Mouse (Mus musculus) left cerebral cortex, adult 18-20 months (tissue): ENCODE measurements at regions not wholly inside any gene's neighbourhood (a gene's known extent, or its start where the extent isn't known, plus 50 kb on each side); places are given as distances from the start of the nearest gene placed in this dataset.
A peak's percentile ranks its signal among the peaks of the same experiment; 100 is the strongest.
"Not testable (repeated sequence)": the region's sequence is repeated elsewhere in the genome, so short reads cannot be mapped to it uniquely, and the experiment has no call there.

Source experiments
- DNase-seq, 2 experiments: peaks; one replicate each; pipeline ENCODE4 v3.0.0; 2021 to 2022; ENCODE audit warnings: low spot score in 2 of 2, mixed read lengths in 1 of 2

- DNase-seq = peak in 1 of 2 experiments; percentile 51
Observed at GRCm38 (mm10) chr12:28922236-28922635, 170.6 kb downstream of the Eipr1 start.

DNA sequence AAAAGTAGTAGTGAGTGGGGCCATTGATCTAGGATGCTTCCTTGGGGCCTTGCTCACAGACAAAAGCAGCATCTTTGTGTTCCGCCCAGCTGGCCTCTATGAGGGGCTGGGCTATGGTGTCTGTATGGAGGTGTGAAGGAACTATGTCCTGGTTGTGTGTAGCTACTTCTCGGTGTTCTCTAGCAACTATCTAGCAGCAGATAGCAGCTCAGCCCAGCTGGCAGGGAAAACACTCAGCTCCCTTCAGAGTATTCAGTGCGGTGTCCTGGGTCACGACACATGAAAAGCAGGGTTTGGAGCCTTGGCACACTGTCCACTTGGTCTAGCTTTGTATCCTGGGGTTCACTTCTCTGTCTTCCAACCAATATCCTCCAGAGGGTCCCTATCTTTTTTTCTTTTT is 173.6 kb downstream of the Eipr1 start:
- DNase-seq = no peak

DNA sequence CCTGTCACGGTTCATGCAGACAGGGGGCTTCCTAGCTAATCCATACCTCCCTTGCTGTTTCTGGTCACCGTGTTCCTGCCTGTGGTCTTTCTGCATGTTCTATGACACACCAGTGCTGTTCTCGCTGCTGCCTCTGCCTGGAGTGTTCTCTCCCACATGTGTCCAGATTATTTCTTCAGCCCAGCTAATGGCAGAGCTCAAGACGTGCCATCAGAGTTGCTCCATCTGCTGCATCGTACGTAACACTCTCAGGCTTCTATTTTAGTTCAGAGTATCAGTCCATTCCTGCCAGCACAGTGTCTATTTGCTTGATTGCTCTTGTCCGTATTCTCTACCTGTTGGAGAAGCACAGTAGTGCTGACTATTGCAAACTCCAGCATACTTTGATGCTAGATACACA is 188.3 kb downstream of the Eipr1 start:
- no peak for DNase-seq

GRCm38 (mm10) chr12:28948889-28949288 is 197.3 kb downstream of the Eipr1 start:
- no peak for DNase-seq

DNA sequence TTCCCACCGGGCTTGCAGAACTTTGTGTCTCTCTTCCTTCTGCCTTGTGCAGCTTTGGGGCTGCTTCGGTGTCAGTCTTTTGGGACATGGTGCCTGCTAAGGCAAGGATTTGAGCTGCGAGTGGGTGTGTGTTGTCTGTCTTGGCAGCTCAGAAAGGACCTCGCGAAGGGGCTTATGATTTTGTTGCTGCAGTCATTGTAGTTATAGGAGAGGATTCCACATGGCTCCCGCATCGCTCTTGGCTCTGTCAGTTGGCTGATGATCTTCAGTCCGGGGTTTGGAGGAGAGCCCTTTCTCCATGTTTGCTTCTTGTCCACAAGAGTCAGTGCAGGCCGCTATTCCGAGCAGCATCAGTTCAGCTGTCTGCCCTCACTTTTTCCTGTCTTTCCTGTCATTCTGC is 197.7 kb downstream of the Eipr1 start:
- DNase-seq = no peak

DNA sequence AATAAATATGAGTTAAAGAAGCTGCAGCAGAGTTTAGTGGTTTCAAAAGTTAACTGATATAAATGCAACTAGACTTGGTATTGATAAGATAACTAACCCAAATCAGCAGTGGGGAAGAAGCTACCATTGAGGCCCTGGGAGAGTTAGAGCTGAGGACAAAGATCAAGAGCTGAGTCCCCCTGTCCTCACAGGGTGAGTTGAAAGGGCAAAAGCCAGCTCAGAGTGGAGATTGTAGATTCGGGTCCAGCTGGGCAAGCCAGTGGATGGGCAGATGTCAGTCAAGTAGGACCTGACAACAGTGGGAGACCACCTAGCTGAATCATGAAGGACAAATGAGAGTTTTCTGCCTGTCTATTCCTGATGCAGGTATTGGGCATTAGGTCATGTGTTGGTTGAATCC is 205.6 kb downstream of the Eipr1 start:
- no peak for DNase-seq

DNA sequence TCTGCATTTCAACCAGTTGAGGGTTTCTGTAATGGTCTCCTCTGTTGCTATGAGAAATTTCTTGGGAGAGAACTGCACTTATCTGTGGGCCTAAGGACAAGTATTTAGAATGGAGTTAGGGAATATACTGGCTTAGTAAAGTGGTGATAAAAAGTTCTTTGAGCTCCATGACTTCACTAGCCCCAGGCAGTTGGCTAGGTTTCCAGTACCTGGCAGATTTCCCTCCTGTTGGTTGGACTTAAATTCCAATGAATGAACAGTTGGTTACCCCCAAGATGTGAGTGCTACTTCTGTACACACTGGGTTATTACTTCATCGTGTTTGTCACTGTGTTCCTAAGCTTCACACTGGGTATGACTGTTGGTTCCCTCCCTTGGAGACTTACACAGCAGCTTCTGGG is 207.1 kb downstream of the Eipr1 start:
- no peak for DNase-seq

GRCm38 (mm10) chr12:28969671-28970379 is 218.2 kb downstream of the Eipr1 start:
- peak; percentile 60 to 63 for DNase-seq

- peak; percentile 61 to 75 for DNase-seq
Observed at GRCm38 (mm10) chr12:28974571-28975041, 223.0 kb downstream of the Eipr1 start.

DNA sequence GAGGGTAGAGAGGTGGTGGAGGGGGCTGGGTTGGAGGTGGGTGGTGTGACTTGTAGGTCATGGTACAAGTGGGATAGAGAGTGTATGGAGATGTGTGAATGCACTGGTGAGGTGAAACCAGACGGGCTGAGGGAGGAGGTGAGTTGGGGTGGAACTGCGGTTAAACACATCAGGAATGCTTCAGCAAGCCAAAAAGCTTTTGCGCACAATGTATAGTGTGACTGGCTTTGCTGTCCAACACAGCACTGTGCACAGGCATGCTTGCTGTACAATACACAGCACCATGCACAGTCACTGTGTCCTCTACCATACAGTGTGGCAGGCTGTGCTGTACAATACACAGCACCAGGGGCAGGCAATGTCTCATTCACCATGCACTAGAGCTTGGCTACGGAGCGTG is 223.6 kb downstream of the Eipr1 start:
- peak; percentile 33 to 53 for DNase-seq

GRCm38 (mm10) chr12:28979679-28980078 is 228.1 kb downstream of the Eipr1 start:
- DNase-seq = no peak

- no peak for DNase-seq
Observed at GRCm38 (mm10) chr12:28986214-28986613, 234.6 kb downstream of the Eipr1 start.

DNA sequence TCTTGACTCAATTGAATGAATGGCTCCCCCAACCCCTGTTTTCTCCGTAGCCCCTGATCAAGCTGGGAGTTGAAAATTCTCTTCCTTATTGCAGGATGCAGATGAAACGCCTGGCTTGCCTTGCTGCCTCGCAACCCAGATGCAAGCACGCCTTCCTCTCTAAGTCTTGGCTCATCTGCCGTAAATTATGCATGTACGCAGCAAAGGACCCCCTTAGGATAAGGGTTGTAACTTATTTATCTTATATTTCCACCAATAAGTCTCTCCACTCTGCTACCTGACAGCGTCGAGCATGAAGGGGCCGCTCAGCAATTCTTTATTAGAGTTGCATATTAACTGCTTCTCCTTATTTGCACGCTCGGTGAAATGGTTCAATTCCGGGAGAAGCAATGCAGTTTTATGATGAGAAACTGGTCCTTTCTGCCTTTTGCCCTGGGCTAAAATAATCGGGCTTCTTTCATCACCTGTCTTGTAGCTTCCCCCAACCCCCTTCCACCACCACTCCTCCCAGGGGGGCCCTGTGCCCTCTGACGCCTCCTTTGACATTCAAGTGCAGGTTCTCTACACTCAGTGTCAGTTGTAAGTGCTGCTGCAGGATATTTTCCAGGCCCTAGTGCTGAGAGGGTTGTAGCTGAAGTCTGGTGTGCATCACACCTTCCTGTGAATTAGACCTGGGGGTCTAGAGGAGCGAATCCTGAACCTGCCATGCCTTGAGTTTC is 246.0 kb downstream of the Eipr1 start:
- DNase-seq = no peak

- no peak for DNase-seq
Observed at GRCm38 (mm10) chr12:28999963-29000451, 248.4 kb downstream of the Eipr1 start.

DNA sequence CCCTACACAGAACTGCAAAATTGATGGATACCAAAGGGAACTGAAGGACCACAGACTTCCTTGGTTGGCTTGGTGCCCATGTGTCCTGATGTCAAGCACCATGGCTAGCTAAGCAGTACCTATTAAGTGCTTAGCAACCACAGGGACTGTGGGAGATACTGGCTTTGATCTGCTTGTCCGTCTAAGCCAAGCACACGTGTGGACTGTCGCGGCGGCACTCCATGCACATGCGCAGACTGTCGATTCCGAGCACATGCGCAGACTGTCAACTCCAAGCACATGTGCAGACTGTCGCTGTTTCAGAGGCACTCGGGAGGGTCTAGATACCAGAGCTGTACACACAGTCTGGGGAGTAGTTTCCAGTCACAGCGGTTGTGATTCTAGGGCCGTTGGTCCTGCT is 252.9 kb downstream of the Eipr1 start:
- DNase-seq = no peak

DNA sequence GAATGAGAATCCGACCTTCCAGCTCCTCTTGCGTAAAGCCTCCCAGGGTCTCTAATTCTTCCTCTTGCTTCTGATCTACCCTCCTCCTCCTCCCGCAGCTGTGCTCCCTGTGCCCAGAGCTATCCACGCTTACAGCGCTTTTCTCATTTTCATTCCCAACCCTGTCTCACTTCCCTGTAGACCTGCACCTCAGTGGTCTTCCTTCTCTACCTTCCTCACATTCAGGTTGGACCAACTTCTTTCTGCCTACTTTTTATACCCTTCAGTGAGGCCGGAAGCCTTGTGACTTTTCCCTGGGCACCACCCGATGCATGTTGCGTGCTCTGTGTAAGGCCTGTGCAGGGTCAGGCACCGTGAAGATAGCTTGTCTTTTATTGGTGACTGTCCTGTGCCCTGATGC is 263.0 kb downstream of the Eipr1 start:
- no peak for DNase-seq

GRCm38 (mm10) chr12:29015200-29015862 is 263.7 kb downstream of the Eipr1 start:
- no peak for DNase-seq

GRCm38 (mm10) chr12:29021152-29021551 is 269.5 kb downstream of the Eipr1 start:
- no peak for DNase-seq

- no peak for DNase-seq
Observed at GRCm38 (mm10) chr12:29028171-29028570, 276.6 kb downstream of the Eipr1 start.

- peak in 1 of 2 experiments; percentile 10 for DNase-seq
Observed at GRCm38 (mm10) chr12:29029461-29029860, 277.9 kb downstream of the Eipr1 start.

- no peak for DNase-seq
Observed at GRCm38 (mm10) chr12:29046009-29046408, 294.4 kb downstream of the Eipr1 start.

DNA sequence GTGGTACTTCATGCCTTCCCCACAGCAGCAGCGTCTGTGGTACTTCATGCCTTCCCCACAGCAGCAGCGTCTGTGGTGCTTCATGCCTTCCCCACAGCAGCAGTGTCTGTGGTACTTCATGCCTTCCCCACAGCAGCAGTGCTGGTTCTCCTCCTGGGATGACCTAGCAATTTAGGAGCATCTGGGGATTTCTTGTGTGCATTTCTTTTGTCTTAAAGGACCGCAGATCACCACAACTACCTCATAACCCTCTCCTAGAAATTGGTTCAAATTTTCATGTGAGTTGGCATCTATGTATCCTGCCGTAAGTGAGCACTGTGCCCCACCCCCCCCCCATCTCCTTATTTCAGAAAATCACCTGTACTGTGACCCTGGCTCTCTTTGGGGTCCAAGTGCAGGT is 297.0 kb downstream of the Eipr1 start:
- DNase-seq = not testable (repeated sequence)
